Mouse (Mus musculus): ENCODE results near the gene Flot2. TPM values are rescaled to one million over a fixed set of nuclear protein-coding genes. Genes with fewer than 3 reads are reported as not detected.
A peak's percentile ranks its signal among the peaks of the same experiment; 100 is the strongest.

Flot2 gene
- polyA plus RNA-seq (2014; fragmentation: Nextera tagmentation; extraction: Ambion mirVana): 40.4 and 45.7 TPM in 2 replicates

DNA sequence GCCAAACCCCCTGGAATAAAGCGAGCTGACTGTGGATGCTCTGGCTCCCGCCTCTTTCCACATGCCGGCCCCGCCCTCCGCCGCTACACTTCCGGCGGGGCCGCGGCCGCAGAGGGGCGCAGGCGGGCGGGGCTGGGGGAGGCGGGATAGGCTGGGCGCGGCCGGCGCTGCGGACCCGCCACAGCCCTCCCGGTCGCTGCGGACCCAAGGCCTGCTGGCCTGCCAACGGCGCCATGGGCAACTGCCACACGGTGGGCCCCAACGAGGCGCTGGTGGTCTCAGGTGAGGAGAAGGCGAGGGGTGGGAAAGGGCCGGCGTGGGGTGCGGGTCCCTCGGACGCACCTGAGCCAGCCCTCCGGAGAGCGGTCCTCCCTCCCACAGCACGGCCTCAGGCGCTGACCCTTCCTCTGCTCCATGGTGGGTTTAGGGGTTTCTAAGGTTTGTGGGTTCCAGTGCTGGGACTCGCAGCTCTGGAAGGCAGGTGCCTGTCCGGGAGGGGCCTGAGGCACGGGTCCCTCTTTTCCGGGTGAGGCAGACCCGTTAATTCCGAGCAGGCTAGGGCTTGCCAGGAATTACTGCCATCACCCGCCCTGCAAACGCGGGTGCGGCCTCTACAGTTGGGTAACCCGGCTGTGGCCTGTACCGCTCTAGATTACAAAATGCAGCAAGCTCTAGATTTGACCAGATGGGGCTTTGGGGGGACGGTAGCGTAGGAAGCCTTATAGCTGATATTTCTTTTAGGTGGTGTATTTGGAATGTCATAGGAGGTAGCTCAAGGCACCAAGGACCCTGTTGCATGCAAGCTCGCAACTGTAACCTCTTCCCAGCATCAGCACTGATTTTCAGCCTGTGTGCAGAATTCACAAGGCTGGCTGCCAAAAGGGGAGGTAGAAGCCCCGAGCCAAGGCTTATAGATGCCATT lies at the start of gene Flot2:
TSS of gene Flot2 (plus strand) at position 101 of the 922 bp plus-strand sequence.
- H3K4me1 ChIP-seq (ENCODE audit: control insufficient read depth, insufficient read depth, low read length): no peaks in the 10 kb centered on the region; the same call in 1 of the 2 replicates
- peak within 1 kb of the TSS; percentile 87 for H3K4me2 ChIP-seq (ENCODE audit: low read depth, low read length)
- peak; percentile 84 for ATAC-seq (replicated peaks; ENCODE audit: insufficient number of reproducible peaks, low FRiP score, low TSS enrichment, low read depth)
- H3K9me3 ChIP-seq (replicated peaks; ENCODE audit: control insufficient read depth, low read length): no peaks in the 10 kb centered on the region
- H3K9ac ChIP-seq (replicated peaks; ENCODE audit: low read length): peak within 1 kb of the TSS; percentile 86
- no peaks in the 10 kb centered on the region; the same call in 1 of the 2 replicates for H3K36me3 ChIP-seq (replicated peaks; ENCODE audit: control insufficient read depth, insufficient read depth, low read depth, low read length)
- H3K27me3 ChIP-seq (ENCODE audit: control insufficient read depth, insufficient read depth, low read length): no peaks in the 10 kb centered on the region
- 5% methylated on average over 44 of the region's 55 CpGs for WGBS
- H3K4me3 ChIP-seq (ENCODE audit: low read depth, low read length): peak within 1 kb of the TSS; percentile 88
- peak; percentile 82 for DNase-seq (ENCODE audit: low spot score)
- no peak within 1 kb of the TSS; the same call in 1 of the 2 replicates for H3K27ac ChIP-seq (replicated peaks; ENCODE audit: low read depth, low read length)

DNA sequence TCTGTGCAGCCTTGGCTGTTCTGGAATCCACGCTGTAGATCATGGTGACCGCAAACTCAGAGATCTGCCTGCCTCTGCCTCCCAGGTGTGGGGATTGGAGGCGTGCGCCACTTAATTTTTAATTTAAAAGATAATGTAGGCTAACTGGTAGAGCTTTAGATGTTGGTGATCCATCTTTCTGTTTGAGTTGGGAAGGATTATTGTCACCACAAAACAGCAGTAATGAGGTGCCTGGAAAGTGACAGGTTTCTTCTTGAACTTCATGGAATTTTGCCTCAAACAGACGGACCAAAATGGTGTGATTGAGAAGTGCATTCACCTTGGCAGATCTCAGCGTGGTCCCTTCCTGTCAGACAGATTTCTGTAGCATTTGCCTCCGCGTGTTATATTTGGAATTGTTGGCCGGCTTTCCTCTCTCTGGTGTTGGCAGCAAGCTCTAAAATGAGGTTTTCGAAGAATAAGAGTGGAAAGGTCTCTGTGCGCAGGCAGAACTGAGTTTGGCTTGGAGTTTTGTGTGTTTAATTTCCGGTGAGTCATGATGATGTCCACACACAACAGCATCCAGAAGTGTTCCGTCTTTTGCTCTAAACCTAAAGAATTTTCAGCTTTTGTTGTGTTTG lies 48.5 kb upstream of the Flot2 start:
- Histone ChIP-seq H3K27ac (replicated peaks; ENCODE audit: low read depth, low read length) (no peak overlapping the region), H3K9ac (replicated peaks; ENCODE audit: low read length) (no peak overlapping the region), H3K9me3 (replicated peaks; ENCODE audit: control insufficient read depth, low read length) (no peaks in the 10 kb centered on the region), H3K27me3 (ENCODE audit: control insufficient read depth, insufficient read depth, low read length) (no peaks in the 10 kb centered on the region), H3K4me2 (ENCODE audit: low read depth, low read length) (no peak overlapping the region), H3K36me3 (replicated peaks; ENCODE audit: control insufficient read depth, insufficient read depth, low read depth, low read length) (no peaks in the 10 kb centered on the region), H3K4me1 (ENCODE audit: control insufficient read depth, insufficient read depth, low read length) (no peaks in the 10 kb centered on the region), H3K4me3 (ENCODE audit: low read depth, low read length) (no peak overlapping the region)
- no peak for ATAC-seq (replicated peaks; ENCODE audit: insufficient number of reproducible peaks, low FRiP score, low TSS enrichment, low read depth)
- no peak for DNase-seq (ENCODE audit: low spot score)
- 93% methylated on average over 13 of the region's 13 CpGs for WGBS

DNA sequence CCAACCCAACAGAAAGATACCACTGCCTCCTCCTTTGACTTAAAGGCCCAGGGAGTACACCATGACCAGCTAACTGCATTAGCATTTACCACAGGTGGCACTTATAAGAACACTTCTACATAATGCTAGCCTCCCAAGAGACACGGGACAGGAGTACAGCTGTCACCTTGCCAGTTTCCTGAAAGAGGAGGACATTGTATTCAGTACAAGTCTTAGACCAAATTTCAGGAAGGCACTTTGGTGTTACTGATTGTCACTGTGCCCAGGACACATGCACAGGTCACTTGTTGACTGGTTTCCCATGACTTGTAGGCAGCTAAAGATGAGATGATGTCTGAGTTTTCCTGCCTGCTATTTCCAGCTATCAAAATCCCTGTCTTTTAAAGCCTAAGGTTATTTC lies 42.2 kb upstream of the Flot2 start:
- no peaks in the 10 kb centered on the region for H3K4me1 ChIP-seq (ENCODE audit: control insufficient read depth, insufficient read depth, low read length)
- H3K27ac ChIP-seq (replicated peaks; ENCODE audit: low read depth, low read length): no peak overlapping the region
- H3K4me2 ChIP-seq (ENCODE audit: low read depth, low read length): no peak overlapping the region
- 88% methylated on average over 1 of the region's 1 CpGs for WGBS
- DNase-seq (ENCODE audit: low spot score): no peak
- no peak for ATAC-seq (replicated peaks; ENCODE audit: insufficient number of reproducible peaks, low FRiP score, low TSS enrichment, low read depth)
- no peak overlapping the region for H3K9ac ChIP-seq (replicated peaks; ENCODE audit: low read length)
- no peak overlapping the region for H3K4me3 ChIP-seq (ENCODE audit: low read depth, low read length)
- no peaks in the 10 kb centered on the region for H3K36me3 ChIP-seq (replicated peaks; ENCODE audit: control insufficient read depth, insufficient read depth, low read depth, low read length)
- H3K27me3 ChIP-seq (ENCODE audit: control insufficient read depth, insufficient read depth, low read length): no peaks in the 10 kb centered on the region
- H3K9me3 ChIP-seq (replicated peaks; ENCODE audit: control insufficient read depth, low read length): no peaks in the 10 kb centered on the region

DNA sequence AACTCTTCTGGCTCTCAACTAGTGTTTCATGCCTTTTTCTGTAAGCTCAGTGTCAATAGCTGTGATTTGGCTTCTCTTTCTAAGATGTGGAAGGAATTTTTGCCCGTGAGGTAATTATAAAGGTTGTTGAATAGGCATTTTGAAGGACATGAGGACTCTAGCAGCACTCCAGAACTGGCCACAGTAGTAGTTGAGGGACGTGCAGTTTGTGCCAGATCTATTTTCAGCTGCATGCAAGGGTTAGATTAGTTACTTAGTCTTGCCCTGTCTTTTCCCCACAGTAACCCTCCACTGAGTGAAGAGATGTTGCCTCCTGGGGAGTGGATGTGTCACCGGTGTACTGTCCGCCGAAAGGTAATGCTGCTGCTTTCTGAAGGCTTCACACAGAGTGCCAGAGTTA lies 31.3 kb upstream of the Flot2 start:
- Histone ChIP-seq H3K27me3 (ENCODE audit: control insufficient read depth, insufficient read depth, low read length) (no peaks in the 10 kb centered on the region), H3K9ac (replicated peaks; ENCODE audit: low read length) (no peak overlapping the region), H3K4me3 (ENCODE audit: low read depth, low read length) (no peak overlapping the region), H3K9me3 (replicated peaks; ENCODE audit: control insufficient read depth, low read length) (no peaks in the 10 kb centered on the region), H3K27ac (replicated peaks; ENCODE audit: low read depth, low read length) (no peak overlapping the region), H3K4me1 (ENCODE audit: control insufficient read depth, insufficient read depth, low read length) (no peaks in the 10 kb centered on the region), H3K36me3 (replicated peaks; ENCODE audit: control insufficient read depth, insufficient read depth, low read depth, low read length) (peaks cover 14% of the 10 kb centered on the region), H3K4me2 (ENCODE audit: low read depth, low read length) (no peak overlapping the region)
- WGBS: 95% methylated on average over 5 of the region's 5 CpGs
- no peak for DNase-seq (ENCODE audit: low spot score)
- no peak for ATAC-seq (replicated peaks; ENCODE audit: insufficient number of reproducible peaks, low FRiP score, low TSS enrichment, low read depth)

DNA sequence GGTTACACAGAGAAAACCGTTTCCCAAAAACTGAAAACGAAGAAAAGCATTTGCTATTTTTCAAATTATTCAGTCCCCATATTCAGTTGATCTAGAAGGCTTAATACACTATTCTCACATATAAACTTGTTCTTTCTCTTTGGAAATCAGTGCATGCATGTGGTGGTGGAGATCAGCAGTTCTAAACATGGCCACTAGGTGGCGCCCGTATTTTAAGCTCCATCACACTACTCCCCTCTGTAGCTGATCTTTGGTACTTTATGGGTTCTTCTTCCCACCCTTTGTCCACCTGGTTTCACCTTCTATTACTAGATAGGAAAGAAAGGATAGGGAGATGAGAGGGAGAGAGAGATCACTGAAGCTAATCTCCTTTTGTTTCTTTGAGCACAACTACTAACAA lies 18.1 kb upstream of the Flot2 start:
- peak; percentile 87 for DNase-seq (ENCODE audit: low spot score)
- Histone ChIP-seq H3K9ac (replicated peaks; ENCODE audit: low read length) (no peak overlapping the region), H3K4me3 (ENCODE audit: low read depth, low read length) (no peak overlapping the region), H3K9me3 (replicated peaks; ENCODE audit: control insufficient read depth, low read length) (no peaks in the 10 kb centered on the region), H3K4me1 (ENCODE audit: control insufficient read depth, insufficient read depth, low read length) (no peaks in the 10 kb centered on the region), H3K27ac (replicated peaks; ENCODE audit: low read depth, low read length) (no peak overlapping the region), H3K4me2 (ENCODE audit: low read depth, low read length) (no peak overlapping the region), H3K36me3 (replicated peaks; ENCODE audit: control insufficient read depth, insufficient read depth, low read depth, low read length) (peaks cover 43% of the 10 kb centered on the region), H3K27me3 (ENCODE audit: control insufficient read depth, insufficient read depth, low read length) (no peaks in the 10 kb centered on the region)
- WGBS: 19% methylated on average over 4 of the region's 4 CpGs
- no peak for ATAC-seq (replicated peaks; ENCODE audit: insufficient number of reproducible peaks, low FRiP score, low TSS enrichment, low read depth)

DNA sequence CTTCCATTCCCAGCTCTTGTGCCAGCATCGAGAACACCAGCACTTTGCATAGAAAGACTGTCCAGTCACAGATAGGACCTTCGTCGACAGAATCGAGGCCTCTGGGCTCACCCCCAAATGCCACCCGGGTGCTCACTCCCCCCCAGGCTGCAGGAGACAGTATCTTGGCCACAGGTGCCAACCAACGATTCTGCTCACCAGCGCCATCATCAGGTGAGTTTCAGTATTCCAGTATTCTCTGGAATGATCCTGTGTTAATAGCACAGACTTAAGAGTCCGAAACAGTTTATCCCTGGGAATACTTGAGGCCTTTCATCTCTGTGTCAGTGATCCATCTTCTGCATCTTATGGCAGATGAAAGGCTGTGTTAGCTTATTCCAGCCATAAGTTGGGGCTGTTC lies 14.1 kb upstream of the Flot2 start:
- H3K9ac ChIP-seq (replicated peaks; ENCODE audit: low read length): no peak overlapping the region
- H3K4me3 ChIP-seq (ENCODE audit: low read depth, low read length): no peak overlapping the region
- no peak overlapping the region for H3K27ac ChIP-seq (replicated peaks; ENCODE audit: low read depth, low read length)
- peaks cover 27% of the 10 kb centered on the region for H3K36me3 ChIP-seq (replicated peaks; ENCODE audit: control insufficient read depth, insufficient read depth, low read depth, low read length)
- no peak overlapping the region for H3K4me2 ChIP-seq (ENCODE audit: low read depth, low read length)
- 88% methylated on average over 8 of the region's 8 CpGs for WGBS
- no peaks in the 10 kb centered on the region for H3K27me3 ChIP-seq (ENCODE audit: control insufficient read depth, insufficient read depth, low read length)
- no peaks in the 10 kb centered on the region for H3K9me3 ChIP-seq (replicated peaks; ENCODE audit: control insufficient read depth, low read length)
- H3K4me1 ChIP-seq (ENCODE audit: control insufficient read depth, insufficient read depth, low read length): no peaks in the 10 kb centered on the region
- DNase-seq (ENCODE audit: low spot score) (peak; percentile 52), ATAC-seq (replicated peaks; ENCODE audit: insufficient number of reproducible peaks, low FRiP score, low TSS enrichment, low read depth) (no peak)

DNA sequence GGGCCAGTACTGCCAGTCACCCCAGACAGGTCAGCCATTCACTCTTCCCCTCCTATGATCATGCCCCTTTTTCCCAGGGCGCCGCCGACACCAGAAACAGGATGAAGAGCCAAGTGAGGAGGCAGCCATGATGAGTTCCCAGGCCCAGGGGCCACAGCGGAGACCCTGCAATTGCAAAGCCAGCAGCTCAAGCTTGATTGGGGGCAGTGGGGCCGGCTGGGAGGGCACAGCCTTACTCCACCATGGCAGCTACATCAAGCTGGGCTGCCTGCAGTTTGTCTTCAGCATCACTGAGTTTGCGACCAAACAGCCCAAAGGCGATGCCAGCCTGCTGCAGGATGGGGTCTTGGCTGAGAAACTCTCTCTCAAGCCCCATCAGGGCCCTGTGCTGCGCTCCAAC lies 8.5 kb upstream of the Flot2 start:
- ATAC-seq (replicated peaks; ENCODE audit: insufficient number of reproducible peaks, low FRiP score, low TSS enrichment, low read depth) (no peak), DNase-seq (ENCODE audit: low spot score) (no peak)
- 88% methylated on average over 8 of the region's 8 CpGs for WGBS
- H3K36me3 ChIP-seq (replicated peaks; ENCODE audit: control insufficient read depth, insufficient read depth, low read depth, low read length): peaks cover 7% of the 10 kb centered on the region
- H3K27me3 ChIP-seq (ENCODE audit: control insufficient read depth, insufficient read depth, low read length): no peaks in the 10 kb centered on the region
- H3K4me1 ChIP-seq (ENCODE audit: control insufficient read depth, insufficient read depth, low read length): no peaks in the 10 kb centered on the region
- no peak overlapping the region for H3K4me2 ChIP-seq (ENCODE audit: low read depth, low read length)
- H3K4me3 ChIP-seq (ENCODE audit: low read depth, low read length): no peak overlapping the region
- no peaks in the 10 kb centered on the region for H3K9me3 ChIP-seq (replicated peaks; ENCODE audit: control insufficient read depth, low read length)
- H3K9ac ChIP-seq (replicated peaks; ENCODE audit: low read length): no peak overlapping the region
- no peak overlapping the region for H3K27ac ChIP-seq (replicated peaks; ENCODE audit: low read depth, low read length)

DNA sequence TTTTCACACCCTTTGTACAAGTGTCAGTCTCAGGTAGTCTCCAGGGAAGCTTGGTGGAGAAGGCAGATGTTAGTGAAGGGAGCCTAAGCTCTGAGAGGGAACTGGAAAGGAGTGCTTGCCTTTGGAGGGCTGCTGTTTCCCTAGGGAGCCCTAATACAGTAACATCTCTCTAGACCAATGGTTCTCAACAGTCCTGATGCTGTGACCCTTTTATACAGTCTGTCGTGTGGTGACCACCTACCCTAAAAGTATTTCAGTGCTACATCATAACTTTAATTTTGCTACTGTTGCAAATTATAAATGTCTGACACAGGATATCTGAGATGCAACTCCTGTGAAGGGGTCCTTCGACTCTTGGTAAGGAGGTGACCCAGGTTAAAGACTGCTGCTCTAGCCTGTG lies 7.1 kb upstream of the Flot2 start:
- no peaks in the 10 kb centered on the region for H3K4me1 ChIP-seq (ENCODE audit: control insufficient read depth, insufficient read depth, low read length)
- H3K4me3 ChIP-seq (ENCODE audit: low read depth, low read length): no peak overlapping the region
- H3K27me3 ChIP-seq (ENCODE audit: control insufficient read depth, insufficient read depth, low read length): no peaks in the 10 kb centered on the region
- no peak overlapping the region for H3K4me2 ChIP-seq (ENCODE audit: low read depth, low read length)
- no peak overlapping the region for H3K9ac ChIP-seq (replicated peaks; ENCODE audit: low read length)
- ATAC-seq (replicated peaks; ENCODE audit: insufficient number of reproducible peaks, low FRiP score, low TSS enrichment, low read depth) (no peak), DNase-seq (ENCODE audit: low spot score) (no peak)
- peaks cover 5% of the 10 kb centered on the region for H3K36me3 ChIP-seq (replicated peaks; ENCODE audit: control insufficient read depth, insufficient read depth, low read depth, low read length)
- no peaks in the 10 kb centered on the region for H3K9me3 ChIP-seq (replicated peaks; ENCODE audit: control insufficient read depth, low read length)
- 53% methylated on average over 2 of the region's 2 CpGs for WGBS
- no peak overlapping the region for H3K27ac ChIP-seq (replicated peaks; ENCODE audit: low read depth, low read length)

Data from embryonic facial prominence, embryonic 11.5 days (tissue).